Mouse (Mus musculus) lung, embryonic 15.5 days (tissue): ENCODE data around the gene Cyp2j7. TPM values are rescaled to one million over a fixed set of nuclear protein-coding genes. Genes with fewer than 3 reads are reported as not detected.
"Not testable (repeated sequence)": the region's sequence is repeated elsewhere in the genome, so short reads cannot be mapped to it uniquely, and the experiment has no call there.

Experiments
- ATAC-seq: fragments of 200-750 bp; cut with Nextera tagmentation; 2 replicates; pipeline ENCODE4 v1.8.0; 2017; ENCODE audit warnings: moderate number of reproducible peaks, borderline replicate concordance; ENCODE audit not compliant: low FRiP score, low TSS enrichment; ENCODE audit errors: extremely low read depth
- H3K27ac ChIP-seq: fragments of 300-500 bp; sonication (generic); 2 replicates; pipeline ENCODE4 v1.5.1; 2015; ENCODE audit warnings: moderate library complexity, mild to moderate bottlenecking, inconsistent platforms
- H3K27me3 ChIP-seq: fragments of 300-500 bp; sonication (generic); 2 replicates; pipeline ENCODE4 v1.6.1; 2015; ENCODE audit warnings: inconsistent platforms
- H3K36me3 ChIP-seq: fragments of 300-500 bp; sonication (generic); 2 replicates; pipeline ENCODE4 v1.6.1; 2015; ENCODE audit warnings: inconsistent platforms
- H3K4me1 ChIP-seq: fragments of 300-500 bp; sonication (generic); 2 replicates; pipeline ENCODE4 v1.6.1; 2015; ENCODE audit warnings: inconsistent platforms
- H3K4me2 ChIP-seq: fragments of 300-500 bp; sonication (generic); 2 replicates; pipeline ENCODE4 v1.6.1; 2015; ENCODE audit warnings: inconsistent platforms, mild to moderate bottlenecking, moderate library complexity
- H3K4me3 ChIP-seq: fragments of 300-500 bp; sonication (generic); 2 replicates; pipeline ENCODE4 v1.5.1; 2015; ENCODE audit warnings: mild to moderate bottlenecking, inconsistent platforms
- H3K9ac ChIP-seq: fragments of 300-500 bp; sonication (generic); 2 replicates; pipeline ENCODE4 v1.6.1; 2015; ENCODE audit warnings: inconsistent platforms
- H3K9me3 ChIP-seq: fragments of 300-500 bp; sonication (generic); 2 replicates; pipeline ENCODE4 v1.6.1; 2016; ENCODE audit warnings: inconsistent platforms
- WGBS: fragments of 180-500 bp; shearing (Covaris S2); methylation state at CpG from one replicate; pipeline ENCODE4 v1.1.7; 2015; 5-methylcytosine and 5-hydroxymethylcytosine counted together
- polyA plus RNA-seq: library from polyadenylated mRNA; unstranded; fragments of >200 nt; fragmentation: Nextera tagmentation; extraction: Ambion mirVana; gene quantifications from 2 replicates; pipeline ENCODE4 v1.2.1, GENCODE M21; 2015

The Cyp2j7 gene
- polyA plus RNA-seq: not detected in 2 replicates

DNA sequence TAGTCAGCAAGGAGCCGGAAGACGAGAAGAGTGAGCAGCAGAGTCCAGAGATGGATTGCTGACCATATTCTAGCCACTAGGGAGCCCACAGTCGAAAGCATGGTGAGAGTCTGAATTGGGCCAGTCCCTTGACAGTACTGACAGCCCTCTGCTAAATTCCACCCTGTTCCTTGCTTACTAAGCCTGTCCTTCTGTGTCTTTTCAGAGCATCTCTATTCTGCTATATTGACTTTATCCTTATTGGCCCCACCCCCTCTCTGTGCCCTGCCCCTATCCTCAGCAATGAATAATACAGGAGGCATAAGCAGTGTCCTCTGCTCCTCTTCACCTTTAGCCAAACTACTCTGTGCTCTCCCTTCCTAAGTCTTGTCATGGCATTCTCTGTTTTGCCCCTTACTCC lies at the start of gene Cyp2j7:
Cyp2j7 (minus strand) TSS at position 101 of the 400 bp plus-strand sequence.
- Histone ChIP-seq H3K27ac (no peak within 1 kb of the TSS), H3K36me3 (no peaks in the 10 kb centered on the region), H3K4me2 (no peak within 1 kb of the TSS), H3K4me1 (no peaks in the 10 kb centered on the region), H3K27me3 (no peaks in the 10 kb centered on the region), H3K4me3 (no peak within 1 kb of the TSS), H3K9ac (no peak within 1 kb of the TSS), H3K9me3 (no peaks in the 10 kb centered on the region)
- no peak for ATAC-seq
- 73% methylated on average over 3 of the region's 3 CpGs for WGBS

DNA sequence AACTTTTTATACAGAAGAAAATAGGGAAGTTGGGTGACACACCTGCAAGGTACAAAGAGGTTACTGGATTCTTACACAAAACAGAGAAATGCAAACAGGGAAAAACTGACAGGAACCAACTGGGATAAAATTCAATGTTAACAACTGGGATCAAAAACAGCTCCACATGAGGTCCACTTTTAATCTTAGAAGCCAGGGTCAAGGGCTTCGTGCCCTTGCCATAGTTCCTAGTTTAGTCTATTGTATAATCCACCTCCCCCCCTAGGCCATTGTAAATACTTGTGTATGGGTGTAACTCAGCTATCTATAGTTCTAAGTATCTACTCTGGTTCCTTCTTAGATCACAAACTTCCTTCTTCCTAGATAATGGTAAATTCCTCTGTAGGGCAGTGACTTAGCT lies 40.4 kb upstream of the Cyp2j7 start:
- H3K4me1 ChIP-seq, H3K27me3 ChIP-seq, H3K9me3 ChIP-seq, H3K4me2 ChIP-seq, H3K9ac ChIP-seq, H3K27ac ChIP-seq, H3K36me3 ChIP-seq, H3K4me3 ChIP-seq, ATAC-seq: not testable (repeated sequence)
- 75% methylated on average over 1 of the region's 1 CpGs for WGBS

DNA sequence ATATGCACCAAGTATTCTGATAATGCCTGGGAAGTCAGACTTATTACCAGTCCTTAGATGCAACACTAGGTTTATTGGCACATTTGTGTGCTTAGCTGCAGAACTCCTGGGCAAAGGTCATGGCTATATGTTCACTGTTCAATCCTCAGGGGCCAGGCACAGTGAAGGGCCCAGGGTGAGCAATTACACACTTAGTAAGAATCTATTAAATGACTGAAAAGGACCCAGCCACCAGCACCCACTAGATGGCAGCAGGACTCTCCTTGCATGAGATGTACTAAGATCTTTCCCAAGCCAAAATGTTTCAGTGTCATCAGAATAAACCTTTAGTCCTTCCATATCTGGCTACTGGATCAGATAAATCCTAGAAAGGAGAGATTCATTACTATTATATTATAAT lies 37.4 kb upstream of the Cyp2j7 start:
- no peaks in the 10 kb centered on the region for H3K4me1 ChIP-seq
- no peak overlapping the region for H3K4me3 ChIP-seq
- H3K36me3 ChIP-seq: no peaks in the 10 kb centered on the region
- H3K9ac ChIP-seq: no peak overlapping the region
- ATAC-seq: no peak
- no peaks in the 10 kb centered on the region for H3K27me3 ChIP-seq
- no peak overlapping the region for H3K4me2 ChIP-seq
- no peaks in the 10 kb centered on the region for H3K9me3 ChIP-seq
- H3K27ac ChIP-seq: no peak overlapping the region

DNA sequence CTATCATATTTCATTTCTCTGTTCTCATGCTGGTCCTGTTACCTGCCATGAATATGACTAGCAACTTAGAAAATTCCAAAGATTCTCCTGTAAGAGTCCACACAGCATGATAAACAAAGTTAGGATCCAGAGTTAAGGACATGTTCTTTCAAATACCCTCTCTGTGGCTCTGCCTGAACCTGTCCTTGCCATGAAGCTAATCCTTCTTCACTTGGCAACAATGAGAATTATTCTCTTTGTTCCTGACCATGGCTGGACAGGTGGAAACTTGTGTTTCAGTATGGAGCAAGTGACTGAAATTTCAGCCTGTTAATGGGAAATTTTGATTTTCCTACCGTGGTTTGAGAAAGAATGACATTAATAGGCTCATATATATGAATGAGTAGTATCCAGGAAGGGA lies 39.8 kb downstream of the Cyp2j7 start:
- 47% methylated on average over 1 of the region's 1 CpGs for WGBS
- Histone ChIP-seq H3K4me1 (no peaks in the 10 kb centered on the region), H3K27me3 (no peaks in the 10 kb centered on the region), H3K4me2 (no peak overlapping the region), H3K36me3 (no peaks in the 10 kb centered on the region), H3K9ac (no peak overlapping the region), H3K9me3 (no peaks in the 10 kb centered on the region), H3K4me3 (no peak overlapping the region), H3K27ac (no peak overlapping the region)
- ATAC-seq: no peak

DNA sequence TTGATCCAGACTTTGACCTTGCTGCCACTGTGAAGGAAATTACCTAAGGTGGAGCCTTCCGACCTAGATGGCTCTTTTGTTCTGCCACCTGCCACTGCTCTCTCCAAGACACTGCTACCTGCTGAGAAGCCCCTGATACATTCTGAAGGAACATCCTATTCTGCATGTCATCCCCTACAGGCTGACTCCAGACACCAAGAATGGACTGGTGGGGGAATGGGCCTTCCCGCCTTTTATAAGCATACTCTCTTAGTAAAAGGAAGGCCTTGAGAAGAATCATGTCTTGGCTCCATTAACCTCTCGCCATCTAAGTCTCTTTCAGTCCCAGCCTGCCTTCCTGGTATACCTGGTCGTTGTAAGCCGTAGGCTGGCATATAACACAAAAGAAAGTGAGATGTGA lies 47.1 kb downstream of the Cyp2j7 start:
- not testable (repeated sequence) for H3K27me3 ChIP-seq, H3K36me3 ChIP-seq, H3K4me3 ChIP-seq, H3K9me3 ChIP-seq, H3K9ac ChIP-seq, H3K4me1 ChIP-seq, ATAC-seq, H3K27ac ChIP-seq, H3K4me2 ChIP-seq
- WGBS: 85% methylated on average over 5 of the region's 5 CpGs

DNA sequence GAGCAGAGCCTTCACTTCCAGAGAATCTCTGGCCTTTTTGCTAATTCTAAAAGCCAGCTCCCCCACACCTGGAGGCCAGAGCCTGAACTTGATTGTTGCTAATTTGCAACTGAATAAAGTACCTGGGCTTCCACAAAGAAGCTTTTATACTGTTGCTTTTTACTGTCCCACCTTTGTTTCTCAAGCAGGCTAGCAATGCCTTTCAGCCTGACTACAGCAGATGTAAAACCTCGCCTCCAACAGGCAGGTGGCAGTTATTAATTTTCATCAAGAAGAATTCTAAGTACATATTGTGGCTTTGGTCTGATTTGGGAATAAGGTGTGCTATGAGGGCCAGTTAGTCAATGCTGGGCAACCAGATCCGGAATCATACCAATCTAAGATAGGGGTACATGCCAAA lies 47.8 kb downstream of the Cyp2j7 start:
- not testable (repeated sequence) for H3K4me3 ChIP-seq, ATAC-seq, H3K36me3 ChIP-seq, H3K27ac ChIP-seq, H3K9me3 ChIP-seq, H3K4me1 ChIP-seq, H3K27me3 ChIP-seq, H3K4me2 ChIP-seq, H3K9ac ChIP-seq
- WGBS: 82% methylated on average over 2 of the region's 2 CpGs

DNA sequence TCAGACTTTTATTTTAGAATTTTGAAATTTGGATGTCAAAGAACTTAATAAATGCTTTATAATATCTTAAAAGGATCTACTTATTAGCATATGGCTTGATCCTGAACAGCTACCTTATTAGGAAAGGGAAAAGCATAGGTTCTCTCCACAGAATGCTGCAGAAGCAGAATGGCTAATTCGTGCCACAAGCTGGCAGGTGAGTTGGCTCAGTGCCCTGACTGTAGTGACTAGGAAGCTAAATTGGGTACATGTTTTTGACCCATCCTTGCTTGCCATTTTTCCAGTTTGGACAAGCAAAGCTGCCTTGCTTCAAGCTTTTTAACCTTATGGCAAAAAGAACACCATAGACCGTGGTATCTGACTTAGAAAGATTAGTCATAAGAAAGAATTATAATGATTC lies 48.3 kb downstream of the Cyp2j7 start:
- not testable (repeated sequence) for H3K9me3 ChIP-seq, H3K4me1 ChIP-seq, ATAC-seq, H3K4me2 ChIP-seq, H3K4me3 ChIP-seq, H3K36me3 ChIP-seq, H3K27me3 ChIP-seq, H3K9ac ChIP-seq, H3K27ac ChIP-seq
- 84% methylated on average over 2 of the region's 2 CpGs for WGBS

DNA sequence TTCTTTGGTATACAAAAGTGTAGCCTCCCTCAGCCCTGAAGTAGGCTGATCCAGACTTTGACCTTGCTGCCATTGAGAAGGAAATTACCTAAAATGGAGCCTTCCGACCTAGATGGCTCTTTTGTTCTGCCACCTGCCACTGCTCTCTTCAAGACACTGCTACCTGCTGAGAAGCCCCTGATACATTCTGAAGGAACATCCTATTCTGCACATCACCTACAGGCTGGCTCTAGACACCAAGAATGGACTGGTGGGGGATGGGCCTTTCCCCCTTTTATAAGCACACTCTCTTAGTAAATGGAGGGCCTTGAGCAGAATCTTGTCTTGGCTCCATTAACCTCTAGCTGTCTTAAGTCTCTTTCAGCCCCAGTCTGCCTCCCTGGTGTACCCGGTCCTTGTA lies 51.7 kb downstream of the Cyp2j7 start:
- ATAC-seq, H3K4me1 ChIP-seq, H3K36me3 ChIP-seq, H3K4me2 ChIP-seq, H3K9me3 ChIP-seq, H3K9ac ChIP-seq, H3K4me3 ChIP-seq, H3K27ac ChIP-seq, H3K27me3 ChIP-seq: not testable (repeated sequence)
- 93% methylated on average over 2 of the region's 2 CpGs for WGBS

DNA sequence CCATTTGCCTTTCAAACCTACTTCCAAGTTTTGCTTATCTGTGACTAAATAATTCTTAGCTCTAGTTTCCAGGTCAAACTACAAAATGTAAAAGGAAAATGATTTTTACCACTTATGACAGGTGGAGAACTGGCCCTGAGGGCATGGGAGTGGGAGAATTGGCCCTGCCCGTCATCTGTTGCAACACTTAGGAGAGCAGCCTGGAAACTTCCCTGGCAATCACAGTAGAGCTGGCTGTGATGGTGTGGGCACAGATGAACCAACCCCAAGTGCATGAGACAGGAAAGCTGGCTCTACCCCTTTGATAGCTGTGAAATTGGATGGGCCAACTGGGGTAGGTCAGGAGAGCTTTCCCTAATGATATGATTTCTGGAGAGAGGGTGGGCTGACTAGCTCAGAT lies 73.6 kb downstream of the Cyp2j7 start:
- no peak overlapping the region for H3K9ac ChIP-seq
- H3K4me2 ChIP-seq: no peak overlapping the region
- H3K4me3 ChIP-seq: no peak overlapping the region
- H3K27ac ChIP-seq: no peak overlapping the region
- H3K9me3 ChIP-seq: no peaks in the 10 kb centered on the region
- no peaks in the 10 kb centered on the region for H3K36me3 ChIP-seq
- no peaks in the 10 kb centered on the region for H3K4me1 ChIP-seq
- no peak for ATAC-seq
- no peaks in the 10 kb centered on the region for H3K27me3 ChIP-seq
- 82% methylated on average over 1 of the region's 1 CpGs for WGBS

DNA sequence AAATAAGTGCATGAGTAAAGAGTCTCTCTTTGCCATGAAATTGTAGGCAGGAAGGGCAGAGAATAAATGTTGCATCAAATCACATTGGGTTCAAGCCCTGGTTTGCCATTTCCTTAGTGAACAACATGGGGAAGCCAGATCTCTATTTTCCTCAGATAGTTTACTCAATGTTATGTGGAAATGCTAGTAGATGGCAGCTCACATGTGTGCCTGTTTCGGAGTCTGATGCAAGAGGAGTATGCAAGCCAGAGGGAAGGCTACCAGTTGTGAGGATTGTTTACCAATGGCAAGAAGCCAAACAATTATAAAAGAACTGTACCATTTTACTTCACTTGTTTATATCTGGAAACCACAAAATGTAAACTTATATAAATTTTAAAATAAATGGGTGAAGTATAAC lies 74.9 kb downstream of the Cyp2j7 start:
- 42% methylated on average over 1 of the region's 1 CpGs for WGBS
- ATAC-seq: no peak; the same call in 1 of the 2 replicates
- Histone ChIP-seq H3K4me2 (no peak overlapping the region), H3K9me3 (no peaks in the 10 kb centered on the region), H3K27ac (no peak overlapping the region), H3K4me1 (no peaks in the 10 kb centered on the region), H3K9ac (no peak overlapping the region), H3K36me3 (no peaks in the 10 kb centered on the region), H3K27me3 (no peaks in the 10 kb centered on the region), H3K4me3 (no peak overlapping the region)

Other genes with a start within 250 kb of the Cyp2j7 start
- not detected in 2 replicates for gene Cyp2j13, start 159.1 kb downstream of the Cyp2j7 start, polyA plus RNA-seq
- not detected in 2 replicates for gene Cyp2j12, start 95.5 kb downstream of the Cyp2j7 start, polyA plus RNA-seq
- gene Cyp2j11, start 112.0 kb upstream of the Cyp2j7 start, polyA plus RNA-seq: not detected in 2 replicates